Mouse (Mus musculus) heart, adult 2 months (tissue): ENCODE measurements around the gene Ucn. TPM values are rescaled to one million over a fixed set of nuclear protein-coding genes. Genes with fewer than 3 reads are reported as not detected.

Experiments
- DNase-seq, 2 experiments: peaks; one replicate each; pipeline ENCODE4 v3.0.0; 2021
- H3K27ac ChIP-seq: fragments of 200-600 bp; 2 replicates; pipeline ENCODE4 v1.8.1; 2022
- H3K27me3 ChIP-seq: fragments of 200-500 bp; 2 replicates; pipeline ENCODE4 v1.6.1; 2012; ENCODE audit warnings: mild to moderate bottlenecking, low read length, inconsistent platforms, mixed read lengths; ENCODE audit not compliant: control insufficient read depth, insufficient read depth
- H3K36me3 ChIP-seq: fragments of 200-500 bp; 2 replicates; pipeline ENCODE4 v1.6.1; 2012; ENCODE audit warnings: low read length, inconsistent platforms; ENCODE audit not compliant: control insufficient read depth, insufficient read depth
- H3K4me1 ChIP-seq: fragments of 200-500 bp; 2 replicates; pipeline ENCODE4 v1.6.1; 2011; ENCODE audit warnings: low read length; ENCODE audit not compliant: control insufficient read depth, insufficient read depth
- H3K4me3 ChIP-seq: fragments of 200-600 bp; 2 replicates; pipeline ENCODE4 v1.8.1; 2022
- H3K79me2 ChIP-seq: fragments of 200-500 bp; replicated peaks from 2 replicates; pipeline ENCODE4 v1.6.1; 2012; ENCODE audit warnings: mild to moderate bottlenecking, inconsistent platforms, low read length, moderate library complexity, mixed read lengths; ENCODE audit not compliant: control insufficient read depth, insufficient read depth
- H3K9ac ChIP-seq: fragments of 200-500 bp; 2 replicates; pipeline ENCODE4 v1.6.1; 2012; ENCODE audit warnings: low read depth, mild to moderate bottlenecking, control low read depth, inconsistent platforms, low read length, mixed read lengths
- CTCF ChIP-seq: fragments of 200-600 bp; IDR thresholded peaks from 2 replicates; pipeline ENCODE4 v1.8.1; 2022; ENCODE audit warnings: antibody characterized with exemption, mild to moderate bottlenecking, moderate library complexity
- EP300 ChIP-seq: fragments of 200-500 bp; IDR thresholded peaks from 2 replicates; pipeline ENCODE4 v1.6.1; 2011; ENCODE audit warnings: low read depth, low read length, control low read depth; ENCODE audit not compliant: insufficient read depth
- POLR2A ChIP-seq: fragments of 200-500 bp; IDR thresholded peaks from 2 replicates; pipeline ENCODE4 v1.6.1; 2011; ENCODE audit warnings: mild to moderate bottlenecking, low read depth, low read length, control low read depth; ENCODE audit not compliant: insufficient read depth
- WGBS: fragments of 180-500 bp; shearing (Covaris S2); methylation state at CpG from one replicate; pipeline ENCODE4 v1.1.7; 2018; 5-methylcytosine and 5-hydroxymethylcytosine counted together
- intact Hi-C: fragments of 180-260 bp; cut with DNase I; formaldehyde crosslinking; loops from one replicate; pipeline ENCODE4 v1.15.1; 2025
- polyA plus RNA-seq: library from polyadenylated mRNA; depleted of rRNA; stranded (reverse); fragments of >200 nt; gene quantifications from 2 replicates; pipeline ENCODE4 v1.2.3, GENCODE M21; 2012; rRNA removed
- total RNA-seq, 2 experiments: library from RNA; stranded (reverse); gene quantifications; 2 replicates each; pipeline ENCODE4 v1.2.3; 2021

Gene Ucn
- total and polyA plus RNA-seq, 3 experiments: not detected

DNA sequence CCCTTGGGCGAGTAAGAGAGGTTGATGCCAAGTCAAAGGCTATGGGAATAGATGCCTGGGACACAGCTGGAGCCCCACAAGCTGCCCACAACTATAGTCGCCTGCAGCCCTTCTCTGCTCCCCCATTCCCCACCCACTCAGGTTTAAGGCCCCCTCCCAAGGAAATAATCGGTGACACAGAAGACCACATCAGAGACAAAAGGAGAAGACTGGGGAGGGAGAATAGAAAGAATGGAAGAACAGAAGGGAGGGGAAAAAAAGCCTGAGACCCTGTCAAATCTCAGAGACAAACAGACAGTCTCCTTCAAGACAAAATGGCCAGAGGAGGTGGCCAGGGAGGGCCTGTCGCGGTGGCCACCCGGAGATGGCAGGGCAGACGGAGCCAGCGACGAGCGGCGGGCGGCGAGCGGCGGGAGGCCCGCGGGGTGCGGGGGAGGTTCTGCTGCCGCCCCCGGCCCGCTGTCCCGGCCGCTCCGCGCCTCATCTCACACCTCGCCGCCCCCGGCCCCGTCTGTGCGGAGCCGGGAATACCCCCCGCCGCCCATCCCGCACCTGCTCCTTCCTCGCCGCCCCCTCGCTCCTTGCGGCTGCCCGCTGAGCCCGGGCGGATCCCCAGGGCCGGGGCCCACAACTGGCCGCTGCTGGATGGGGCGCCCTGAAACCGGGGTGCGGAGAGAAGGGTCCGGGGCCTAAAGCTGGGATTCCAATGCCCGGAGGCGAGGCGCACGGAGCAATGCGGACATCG, 46.2 kb downstream of the Ucn start:
- DNase-seq: no peak
- peak overlapping the region; percentile 37; the same call in 1 of the 2 replicates for H3K4me3 ChIP-seq
- H3K9ac ChIP-seq: peak overlapping the region; percentile 25; the same call in 1 of the 2 replicates
- H3K27ac ChIP-seq: no peak overlapping the region
- TF ChIP-seq EP300 (no peak), CTCF (no peak), POLR2A (no peak)
- no peaks in the 10 kb centered on the region for H3K36me3 ChIP-seq
- no peaks in the 10 kb centered on the region for H3K79me2 ChIP-seq
- peaks cover 4% of the 10 kb centered on the region for H3K4me1 ChIP-seq
- intact Hi-C loops: no loop called here
- peaks cover 22% of the 10 kb centered on the region for H3K27me3 ChIP-seq
- 10% methylated on average over 53 of the region's 53 CpGs for WGBS

Other genes starting within 250 kb of the Ucn start
- 100 to 1,000 TPM; 160 to 161 TPM for gene Ost4, start 231.0 kb downstream of the Ucn start, total RNA-seq
- 191 and 208 TPM in 2 replicates for gene Ost4, start 231.0 kb downstream of the Ucn start, polyA plus RNA-seq
- 10 to 100 TPM; 21.2 to 21.3 TPM for gene Emilin1, start 225.4 kb downstream of the Ucn start, total RNA-seq
- 30.6 and 31.3 TPM in 2 replicates for gene Emilin1, start 225.4 kb downstream of the Ucn start, polyA plus RNA-seq
- gene Khk, start 217.4 kb downstream of the Ucn start, total RNA-seq: 10 to 100 TPM; 22.6 to 29.6 TPM
- 31.8 and 40.9 TPM in 2 replicates for gene Khk, start 217.4 kb downstream of the Ucn start, polyA plus RNA-seq
- gene Cgref1, start 193.2 kb downstream of the Ucn start, total RNA-seq: under 1 TPM; 0.30 to 0.73 TPM
- 1.2 and 2.0 TPM in 2 replicates for gene Cgref1, start 193.2 kb downstream of the Ucn start, polyA plus RNA-seq
- gene Preb, start 178.5 kb downstream of the Ucn start, total RNA-seq: 10 to 100 TPM; 80.3 to 84.6 TPM
- 166 and 189 TPM in 2 replicates for gene Preb, start 178.5 kb downstream of the Ucn start, polyA plus RNA-seq
- gene Tcf23, start 170.2 kb downstream of the Ucn start, total RNA-seq: 1 to 10 TPM; 1.6 TPM
- 0.44 and 0.57 TPM in 2 replicates for gene Tcf23, start 170.2 kb downstream of the Ucn start, polyA plus RNA-seq
- 10 to 100 TPM; 44.2 to 45.6 TPM for gene Atraid, start 90.5 kb downstream of the Ucn start, total RNA-seq
- gene Atraid, start 90.5 kb downstream of the Ucn start, polyA plus RNA-seq: 100 and 115 TPM in 2 replicates
- 10 to 100 TPM; 11.8 to 13.2 TPM for gene Slc5a6, start 89.9 kb downstream of the Ucn start, total RNA-seq
- gene Slc5a6, start 89.9 kb downstream of the Ucn start, polyA plus RNA-seq: 25.5 and 29.1 TPM in 2 replicates
- gene Cad, start 84.0 kb downstream of the Ucn start, total RNA-seq: 10 to 100 TPM; 11.0 to 14.0 TPM
- gene Cad, start 84.0 kb downstream of the Ucn start, polyA plus RNA-seq: 18.5 TPM in 2 replicates
- gene Dnajc5g, start 32.5 kb downstream of the Ucn start, total RNA-seq: not detected
- not detected in 2 replicates for gene Dnajc5g, start 32.5 kb downstream of the Ucn start, polyA plus RNA-seq
- under 1 TPM in 1 of 2 experiments, not detected in 1; 0.29 TPM for gene Slc30a3, start 30.6 kb downstream of the Ucn start, total RNA-seq
- gene Slc30a3, start 30.6 kb downstream of the Ucn start, polyA plus RNA-seq: 0.26 and 0.47 TPM in 2 replicates
- gene Trim54, start 22.1 kb downstream of the Ucn start, total RNA-seq: 100 to 1,000 TPM; 250 to 368 TPM
- 186 and 219 TPM in 2 replicates for gene Trim54, start 22.1 kb downstream of the Ucn start, polyA plus RNA-seq
- gene Mpv17, start 15.4 kb upstream of the Ucn start, total RNA-seq: 10 to 100 TPM; 46.8 to 50.6 TPM
- 183 and 278 TPM in 2 replicates for gene Mpv17, start 15.4 kb upstream of the Ucn start, polyA plus RNA-seq
- gene Gm29609, start 41.1 kb upstream of the Ucn start, total RNA-seq: under 1 TPM; 0.55 to 0.81 TPM
- 2.4 and 2.5 TPM in 2 replicates for gene Gm29609, start 41.1 kb upstream of the Ucn start, polyA plus RNA-seq
- gene Gtf3c2, start 41.3 kb upstream of the Ucn start, total RNA-seq: 10 to 100 TPM; 27.4 to 32.3 TPM
- 34.8 and 56.2 TPM in 2 replicates for gene Gtf3c2, start 41.3 kb upstream of the Ucn start, polyA plus RNA-seq
- gene Snx17, start 54.4 kb upstream of the Ucn start, total RNA-seq: 10 to 100 TPM; 58.1 to 63.2 TPM
- gene Snx17, start 54.4 kb upstream of the Ucn start, polyA plus RNA-seq: 66.8 and 85.1 TPM in 2 replicates
- gene Eif2b4, start 54.6 kb upstream of the Ucn start, total RNA-seq: 10 to 100 TPM; 48.0 to 50.8 TPM
- 61.3 and 88.9 TPM in 2 replicates for gene Eif2b4, start 54.6 kb upstream of the Ucn start, polyA plus RNA-seq
- gene Zfp513, start 63.5 kb upstream of the Ucn start, total RNA-seq: 1 to 10 TPM; 6.6 to 8.1 TPM
- 12.7 and 14.2 TPM in 2 replicates for gene Zfp513, start 63.5 kb upstream of the Ucn start, polyA plus RNA-seq
- 10 to 100 TPM; 51.1 to 60.8 TPM for gene Ppm1g, start 81.9 kb upstream of the Ucn start, total RNA-seq
- gene Ppm1g, start 81.9 kb upstream of the Ucn start, polyA plus RNA-seq: 26.6 and 35.1 TPM in 2 replicates
- 10 to 100 TPM; 75.9 to 80.3 TPM for gene Nrbp1, start 102.0 kb upstream of the Ucn start, total RNA-seq
- gene Nrbp1, start 102.0 kb upstream of the Ucn start, polyA plus RNA-seq: 151 and 165 TPM in 2 replicates
- gene Gm9970, start 102.4 kb upstream of the Ucn start, total RNA-seq: not detected
- gene Gm9970, start 102.4 kb upstream of the Ucn start, polyA plus RNA-seq: 0.31 TPM in 1 of 2 replicates, not detected in the other
- 1 to 10 TPM; 1.2 to 1.5 TPM for gene Krtcap3, start 112.9 kb upstream of the Ucn start, total RNA-seq
- gene Krtcap3, start 112.9 kb upstream of the Ucn start, polyA plus RNA-seq: 6.4 and 7.2 TPM in 2 replicates
- 10 to 100 TPM; 37.2 to 42.9 TPM for gene Ift172, start 152.3 kb upstream of the Ucn start, total RNA-seq
- gene Ift172, start 152.3 kb upstream of the Ucn start, polyA plus RNA-seq: 28.0 and 30.2 TPM in 2 replicates
- gene Fndc4, start 157.3 kb upstream of the Ucn start, total RNA-seq: 1 to 10 TPM; 2.7 to 3.8 TPM
- gene Fndc4, start 157.3 kb upstream of the Ucn start, polyA plus RNA-seq: 7.3 and 9.5 TPM in 2 replicates
- gene Gckr, start 158.6 kb upstream of the Ucn start, total RNA-seq: not detected
- 0.32 TPM in 1 of 2 replicates, not detected in the other for gene Gckr, start 158.6 kb upstream of the Ucn start, polyA plus RNA-seq